Mouse (Mus musculus) embryonic fibroblast, embryonic 13.5 days (primary cell): ENCODE data around the gene Gm3115. TPM values are rescaled to one million over a fixed set of nuclear protein-coding genes. Genes with fewer than 3 reads are reported as not detected.
"Not testable (repeated sequence)": the region's sequence is repeated elsewhere in the genome, so short reads cannot be mapped to it uniquely, and the experiment has no call there.

ENCODE experiments used
- H3K27ac ChIP-seq: 2 replicates; pipeline ENCODE4 v1.5.1; 2012; ENCODE audit warnings: low read length, control low read depth, inconsistent platforms; ENCODE audit not compliant: insufficient read depth
- H3K4me1 ChIP-seq: 2 replicates; pipeline ENCODE4 v1.6.1; 2011; ENCODE audit warnings: low read length; ENCODE audit not compliant: control insufficient read depth, insufficient read depth
- H3K4me3 ChIP-seq: 2 replicates; pipeline ENCODE4 v1.5.1; 2011; ENCODE audit warnings: mild to moderate bottlenecking, control low read depth, low read length; ENCODE audit not compliant: insufficient read depth
- POLR2A ChIP-seq: IDR thresholded peaks from 2 replicates; pipeline ENCODE4 v1.6.1; 2011; ENCODE audit warnings: low read depth, mild to moderate bottlenecking, control low read depth, low read length, moderate library complexity
- polyA plus RNA-seq: library from polyadenylated mRNA; stranded (reverse); fragments of >200 nt; gene quantifications from 2 replicates; pipeline ENCODE4 v1.2.4, GENCODE M21; 2011; ENCODE audit warnings: low read depth; ENCODE audit not compliant: missing spikeins, insufficient read length

Gene Gm3115
- polyA plus RNA-seq = not detected in 2 replicates

DNA sequence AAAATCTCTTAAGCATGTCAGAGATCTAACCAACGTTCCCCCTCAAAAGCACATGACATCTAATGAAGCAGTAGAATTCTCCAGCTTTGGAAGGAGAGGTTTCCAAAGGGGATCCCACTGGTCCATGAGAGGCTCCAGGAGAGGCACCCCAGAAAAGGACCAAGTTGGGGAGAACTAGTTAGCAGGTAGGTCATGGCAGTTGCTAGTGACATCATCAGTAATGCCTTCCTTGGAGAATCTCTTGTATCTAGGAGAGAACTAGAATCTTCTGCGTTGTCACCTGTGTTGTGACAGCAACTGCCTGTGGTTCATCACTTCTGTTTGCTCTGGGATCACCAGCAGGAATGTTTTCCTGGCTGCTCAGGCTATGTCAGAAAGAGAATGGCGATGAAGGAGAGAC is at the start of gene Gm3115:
Gene Gm3115, plus strand, starts transcription at position 301 of the 400 bp plus-strand sequence.
- H3K27ac ChIP-seq, H3K4me1 ChIP-seq: not testable (repeated sequence)

DNA sequence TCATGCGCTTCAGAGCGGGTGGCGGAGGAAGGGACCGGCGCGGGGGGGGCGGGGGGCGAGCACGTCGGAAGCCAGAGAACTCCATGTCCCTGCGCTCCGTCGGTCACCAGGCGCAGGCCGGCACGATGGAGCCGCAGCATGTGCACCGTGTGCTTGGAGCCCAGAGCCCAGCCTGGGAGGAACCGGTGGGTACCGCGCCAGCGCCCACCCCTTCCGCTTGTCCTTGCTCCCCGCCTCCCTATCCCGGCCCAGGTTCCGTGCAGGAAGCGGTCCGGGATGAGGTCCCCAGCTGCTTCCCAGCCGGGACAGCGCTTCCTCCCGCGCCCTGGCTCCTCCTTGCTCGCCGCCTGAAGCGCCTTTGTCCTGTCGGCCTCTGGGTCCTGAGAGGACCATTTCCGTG is 26.5 kb downstream of the Gm3115 start, which contains the start of gene Gm8108:
Gene Gm8108, plus strand, starts transcription at position 101 of the 400 bp plus-strand sequence.
- H3K4me1 ChIP-seq, H3K27ac ChIP-seq: not testable (repeated sequence)
- 0 out of 2 replicates have a peak within 1 kb of the TSS, but pooled peaks have one; percentile 11 for H3K4me3 ChIP-seq
- 0 out of 2 replicates have a peak, but pooled peaks have one; percentile 38 for TF ChIP-seq POLR2A

More for the DNA sequence above, at the start of gene Gm3115:
- H3K4me3 ChIP-seq = not testable (repeated sequence)

DNA sequence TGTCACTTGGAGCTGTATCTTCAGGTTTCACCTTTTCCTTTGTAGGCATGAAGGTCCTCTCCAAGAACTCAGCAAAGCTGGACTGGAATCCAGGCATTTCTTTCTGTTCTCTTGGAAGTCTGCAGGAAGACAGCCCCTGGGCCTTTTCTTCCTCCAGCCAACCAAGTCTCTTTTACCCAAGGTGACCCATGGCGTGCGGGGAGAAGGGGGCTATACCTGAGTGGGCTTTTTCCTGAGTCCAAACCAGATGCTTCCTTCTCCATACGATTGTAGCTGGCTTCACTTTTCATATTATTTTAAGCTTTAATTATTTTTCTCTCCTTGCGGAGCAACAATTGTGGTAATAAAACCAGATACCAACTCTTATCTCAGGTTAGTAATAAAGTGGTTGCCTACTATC is 57.7 kb downstream of the Gm3115 start:
- H3K4me3 ChIP-seq, H3K27ac ChIP-seq: not testable (repeated sequence)

More for the DNA sequence above, 57.7 kb downstream of the Gm3115 start:
- not testable (repeated sequence) for H3K4me1 ChIP-seq

Other genes starting within 250 kb of the Gm3115 start
- gene Gm3033, start 237.9 kb upstream of the Gm3115 start, polyA plus RNA-seq = not detected in 2 replicates
- gene Gm2916, start 199.9 kb upstream of the Gm3115 start, polyA plus RNA-seq = not detected in 2 replicates
- gene Gm3029, start 152.4 kb upstream of the Gm3115 start, polyA plus RNA-seq = not detected in 2 replicates
- gene Gm3095, start 120.6 kb upstream of the Gm3115 start, polyA plus RNA-seq = not detected in 2 replicates
- gene Gm3099, start 85.7 kb upstream of the Gm3115 start, polyA plus RNA-seq = not detected in 2 replicates
- gene Gm5796, start 60.2 kb upstream of the Gm3115 start, polyA plus RNA-seq = not detected in 2 replicates
- not detected in 2 replicates for gene Gm8108, start 26.4 kb downstream of the Gm3115 start, polyA plus RNA-seq
- gene Gm3127, start 80.9 kb downstream of the Gm3115 start, polyA plus RNA-seq = not detected in 2 replicates
- gene Gm2974, start 98.5 kb downstream of the Gm3115 start, polyA plus RNA-seq = not detected in 2 replicates
- not detected in 2 replicates for gene Gm3138, start 165.5 kb downstream of the Gm3115 start, polyA plus RNA-seq
- not detected in 2 replicates for gene Gm3149, start 233.2 kb downstream of the Gm3115 start, polyA plus RNA-seq